Mouse (Mus musculus): ENCODE data around the gene Kif2c. TPM values are rescaled to one million over a fixed set of nuclear protein-coding genes. Genes with fewer than 3 reads are reported as not detected.

Gene Kif2c
- total RNA-seq, 2 experiments from 2014 or later = 0.35 TPM; not detected in 1

DNA sequence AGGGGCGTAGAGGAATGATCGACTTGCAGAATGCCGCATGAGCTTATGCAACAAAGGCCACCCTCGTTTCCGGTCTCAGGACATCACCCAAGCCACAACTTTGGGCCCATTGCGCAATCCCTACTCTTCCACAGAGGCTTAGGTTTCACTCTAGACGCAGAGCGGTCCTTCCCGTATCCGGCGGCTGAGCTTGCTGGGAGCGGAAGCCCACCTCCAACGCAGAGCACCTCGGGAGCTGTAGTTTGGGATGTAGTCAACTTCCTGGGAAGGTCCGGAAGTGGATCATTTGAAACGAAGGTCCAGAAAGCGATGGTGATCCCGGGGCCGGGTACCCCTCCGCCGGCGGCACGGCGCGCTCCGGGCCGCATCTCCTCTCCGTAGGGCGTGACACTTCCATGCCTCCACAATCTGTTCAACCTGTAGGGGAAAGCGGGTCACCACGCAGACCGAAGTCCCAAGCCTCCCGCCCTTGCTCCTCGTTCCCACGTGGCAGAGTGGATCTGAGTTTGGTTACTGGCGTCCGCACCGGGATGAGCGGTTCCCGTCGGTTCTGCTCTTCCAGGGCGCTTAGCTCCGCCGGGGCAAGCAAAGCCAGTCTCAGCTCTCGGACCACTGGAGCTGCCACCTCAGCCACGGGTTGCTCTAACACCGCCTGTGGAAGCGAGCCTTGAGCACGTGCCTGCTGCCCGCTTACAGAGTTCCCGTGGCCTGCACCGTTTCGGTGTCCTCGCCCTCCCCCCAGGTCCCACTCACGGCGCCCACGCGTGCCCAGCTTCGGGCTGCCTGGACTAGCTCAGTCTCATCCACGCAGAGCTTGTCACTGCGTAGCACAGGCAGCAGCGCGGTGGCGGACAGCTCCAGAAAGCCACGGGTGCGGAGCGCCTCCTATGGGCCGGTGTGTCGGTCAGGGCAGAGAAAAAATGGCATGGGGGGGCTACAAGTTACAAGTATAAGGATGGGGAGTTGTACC lies 61.7 kb downstream of the Kif2c start:
- DNase-seq (ENCODE audit: low spot score in 2 of 2) = peak; percentile 94 to 97

DNA sequence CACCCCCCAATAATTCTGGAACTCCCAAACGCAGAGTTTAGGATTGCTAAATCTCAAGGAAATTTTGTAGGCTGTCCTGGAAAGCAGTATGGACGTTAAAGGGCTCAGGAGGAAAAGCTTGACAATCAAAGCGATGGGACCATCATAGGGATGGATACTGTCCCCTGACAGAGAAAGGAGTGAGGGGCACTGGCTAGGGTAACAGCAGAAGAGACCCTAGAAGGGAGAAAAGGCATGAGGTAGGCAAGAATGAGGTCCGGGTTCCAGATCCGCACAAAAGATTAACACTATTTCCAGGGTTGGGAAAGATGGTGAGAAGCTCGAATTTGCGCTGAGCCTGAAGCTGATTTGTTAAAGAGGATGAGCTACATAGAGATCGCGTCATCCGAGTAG lies 62.4 kb downstream of the Kif2c start:
- DNase-seq (ENCODE audit: low spot score in 2 of 2) = no peak

DNA sequence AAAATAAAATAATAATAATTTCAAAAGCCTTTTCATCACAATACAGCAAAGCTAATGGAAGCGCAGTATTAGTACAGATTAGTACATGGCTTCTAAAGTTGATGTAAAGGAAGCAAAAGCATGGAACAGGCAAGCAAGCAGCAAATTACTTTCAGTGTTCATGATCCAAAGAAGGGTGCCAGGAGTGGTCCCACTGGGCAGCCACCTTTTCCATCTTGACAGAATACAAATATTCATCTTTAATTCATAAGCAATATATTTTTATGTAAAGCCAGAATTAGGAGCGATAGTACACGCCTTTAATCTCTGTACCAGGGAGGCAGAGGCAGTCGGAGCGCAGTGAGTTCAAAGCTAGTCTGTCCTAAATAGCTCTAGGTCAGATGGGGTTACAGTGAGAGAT lies 62.8 kb downstream of the Kif2c start:
- no peak for DNase-seq (ENCODE audit: low spot score in 2 of 2)

DNA sequence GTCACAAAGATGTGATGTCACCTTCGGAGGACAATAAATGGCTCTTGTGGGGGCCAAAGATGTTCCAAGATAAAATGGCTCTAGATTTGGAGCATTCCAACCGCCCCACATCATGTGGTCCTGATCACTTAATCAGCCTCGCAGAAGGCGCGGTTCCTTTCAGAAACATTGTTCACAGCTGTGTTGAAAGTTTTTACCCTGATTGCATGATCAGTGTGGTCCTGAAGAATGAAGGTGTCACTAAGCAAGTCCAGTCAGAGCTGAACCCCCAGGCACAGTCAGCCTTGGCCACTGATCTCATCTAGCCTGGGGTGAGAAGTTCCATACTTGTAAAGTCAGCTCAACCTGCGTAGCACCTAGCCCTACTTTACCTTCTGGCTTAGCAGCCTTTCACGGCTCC lies 64.5 kb downstream of the Kif2c start:
- DNase-seq (ENCODE audit: low spot score in 2 of 2) = no peak

DNA sequence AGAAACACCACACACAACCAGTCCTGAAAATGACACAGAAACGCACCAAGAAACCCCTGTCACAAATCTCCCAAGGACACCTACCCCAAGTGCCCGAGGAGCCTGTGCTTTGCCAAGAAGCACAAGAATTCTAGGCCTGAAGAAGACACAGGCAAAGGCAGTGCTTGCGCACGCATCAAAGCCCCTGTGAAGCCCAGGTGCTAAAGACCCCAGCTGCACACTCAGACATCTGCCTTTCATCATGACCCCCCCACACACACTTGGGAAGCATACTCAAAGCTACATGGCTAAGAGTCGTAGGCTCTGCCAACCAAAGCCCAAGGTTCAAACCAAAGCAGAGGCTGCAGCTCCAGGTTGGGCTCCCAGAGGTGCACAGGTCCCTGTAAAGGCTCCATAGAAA lies 66.8 kb downstream of the Kif2c start:
- no peak for DNase-seq (ENCODE audit: low spot score in 2 of 2)

DNA sequence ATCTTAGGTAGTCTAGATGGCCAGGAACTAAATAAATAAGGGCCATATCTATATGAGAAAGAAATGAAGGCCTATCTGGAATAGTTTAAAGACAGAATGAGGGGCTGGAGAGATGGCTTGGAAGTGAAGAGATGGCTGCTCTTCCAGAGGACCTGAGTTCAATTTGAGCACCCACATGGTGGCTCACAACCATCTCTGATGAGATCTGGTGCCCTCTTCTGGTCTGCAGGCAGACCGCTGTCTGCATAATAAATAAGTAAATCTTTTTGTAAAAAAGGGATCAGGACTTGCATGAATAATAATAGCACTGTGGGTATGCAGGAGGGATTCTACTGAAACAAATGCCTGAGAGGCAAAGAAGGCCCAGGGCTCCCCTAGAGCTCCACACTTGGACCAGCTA lies 69.2 kb downstream of the Kif2c start:
- no peak for DNase-seq (ENCODE audit: low spot score in 2 of 2)

DNA sequence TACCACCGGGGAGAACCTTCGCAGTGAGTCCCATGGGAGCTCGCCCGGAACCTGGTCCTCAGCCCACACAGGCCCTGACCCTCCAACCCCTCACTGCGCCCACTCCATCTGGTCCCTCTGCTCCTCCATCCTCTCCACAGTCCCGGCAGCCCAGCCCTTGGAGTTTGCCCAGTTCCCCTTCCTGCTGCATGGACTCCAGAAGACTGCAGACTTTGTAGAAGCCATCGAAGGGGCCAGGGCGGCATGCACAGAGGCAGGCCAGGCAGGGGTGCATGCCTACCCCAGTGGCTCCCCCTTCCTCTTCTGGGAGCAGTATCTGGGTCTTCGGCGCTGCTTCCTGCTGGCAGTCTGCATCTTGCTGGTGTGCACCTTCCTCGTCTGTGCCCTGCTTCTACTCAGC lies 71.5 kb downstream of the Kif2c start:
- DNase-seq (ENCODE audit: low spot score in 2 of 2) = no peak

DNA sequence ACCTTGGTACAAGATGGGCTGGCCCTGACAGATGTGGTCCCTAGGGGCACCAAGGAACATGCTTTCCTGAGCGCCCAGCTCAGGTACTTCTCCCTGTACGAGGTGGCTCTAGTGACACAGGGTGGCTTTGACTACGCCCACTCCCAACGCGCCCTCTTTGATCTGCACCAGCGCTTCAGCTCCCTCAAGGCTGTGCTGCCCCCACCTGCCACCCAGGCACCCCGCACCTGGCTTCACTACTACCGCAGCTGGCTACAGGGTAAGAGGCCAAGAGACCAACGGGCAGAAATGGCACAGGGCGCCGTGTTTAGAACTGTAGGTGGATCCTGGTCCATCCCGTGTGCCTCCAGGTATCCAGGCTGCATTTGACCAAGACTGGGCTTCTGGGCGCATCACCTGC lies 72.2 kb downstream of the Kif2c start:
- no peak for DNase-seq (ENCODE audit: low spot score in 2 of 2)

Small RNA genes within 50 kb of the gene (microRNA-seq; reads per million reads assigned to microRNA genes)
- gene Gm22398 = 0 reads per million in 2 experiments

Other genes starting within 250 kb of the Kif2c start
- gene Urod, start 188.2 kb downstream of the Kif2c start, total RNA-seq (2021) = 10 to 100 TPM; 61.9 to 69.4 TPM
- gene Hectd3, start 187.3 kb downstream of the Kif2c start, total RNA-seq (2021) = 10 to 100 TPM; 43.7 to 45.4 TPM
- 10 to 100 TPM; 15.8 to 17.8 TPM for gene Eif2b3, start 163.2 kb downstream of the Kif2c start, total RNA-seq (2021)
- 1 to 10 TPM; 1.6 to 1.8 TPM for gene Ptch2, start 86.6 kb downstream of the Kif2c start, total RNA-seq (2021)
- gene Btbd19, start 56.9 kb downstream of the Kif2c start, total RNA-seq (2021) = 10 to 100 TPM; 13.9 to 16.9 TPM
- 1 to 10 TPM in 1 of 2 experiments, under 1 TPM in 1; 0.46 to 1.1 TPM for gene Tctex1d4, start 55.8 kb downstream of the Kif2c start, total RNA-seq (2021)
- 1 to 10 TPM; 8.7 to 9.2 TPM for gene Plk3, start 48.7 kb downstream of the Kif2c start, total RNA-seq (2021)
- gene Rps8, start 26.4 kb downstream of the Kif2c start, total RNA-seq (2021) = 100 to 1,000 TPM; 576 to 601 TPM
- gene Tmem53, start 69.3 kb upstream of the Kif2c start, total RNA-seq (2021) = 1 to 10 TPM; 5.1 to 6.0 TPM
- under 1 TPM; 0.57 to 0.86 TPM for gene Armh1, start 69.5 kb upstream of the Kif2c start, total RNA-seq (2021)

Data from layer of hippocampus, adult 18-20 months (tissue).